Mouse (Mus musculus) testis, adult 2 months (tissue): ENCODE measurements around the gene Stpg3.

Experiments used
- CTCF ChIP-seq: fragments of 200-500 bp; IDR thresholded peaks from 2 replicates; pipeline ENCODE4 v1.5.1; 2012; ENCODE audit warnings: low read depth, mild to moderate bottlenecking, inconsistent platforms, low read length, moderate library complexity; ENCODE audit not compliant: control insufficient read depth, insufficient read depth, insufficient replicate concordance
- POLR2A ChIP-seq: fragments of 200-500 bp; IDR thresholded peaks from 2 replicates; pipeline ENCODE4 v1.6.1; 2012; ENCODE audit warnings: low read depth, mild to moderate bottlenecking, inconsistent platforms, low read length, moderate library complexity; ENCODE audit not compliant: control insufficient read depth

- TF ChIP-seq CTCF: no peak
- TF ChIP-seq POLR2A: no peak
Measured at GRCm38 (mm10) chr2:25183336-25183735, 31.1 kb downstream of the Stpg3 start.
